ENCODE assay signal across 10 mouse cellular contexts in the genomic region with DNA sequence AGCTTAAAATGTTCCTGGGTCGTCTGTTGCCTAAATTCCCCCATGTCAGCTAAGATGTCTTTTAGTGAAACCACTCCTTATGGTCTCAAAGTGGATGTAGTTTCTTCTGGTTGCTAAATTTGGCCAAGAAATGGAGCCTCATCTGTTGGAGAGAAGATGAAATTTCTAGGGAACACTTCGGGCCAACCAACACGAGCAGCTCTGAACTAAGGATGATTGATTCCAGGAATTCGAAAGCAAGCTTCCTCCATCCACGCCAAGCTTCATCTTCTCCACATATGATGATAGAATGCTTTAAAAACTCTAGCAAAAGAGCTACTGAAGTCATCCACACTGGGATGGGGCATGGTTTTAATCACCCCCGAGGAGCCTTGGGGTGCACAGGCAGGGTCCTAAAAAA.
DNase-seq lines count a peak whose midpoint lies in the region; ATAC-seq and TF ChIP-seq lines count a peak whose summit lies in the region.
"Had no signal": no experiment of that assay in that cellular context is flagged by ENCODE, and none has a peak within 500 bp of the region (broad histone marks: within the 10 kb centered on the region; RNA-seq: fewer than 3 reads in every experiment).

No protein-coding gene starts in this region.

- 83% methylated on average over 6 of the region's 6 CpGs for WGBS in forebrain, postnatal 0 days
- 91% methylated on average over 6 of the region's 6 CpGs for WGBS in forebrain, embryonic 13.5 days

- H3K9me3 ChIP-seq in forebrain, postnatal 0 days (ENCODE audit: low read length): no peaks in the 10 kb centered on the region
- no peaks in the 10 kb centered on the region for H3K9me3 ChIP-seq in forebrain, embryonic 13.5 days (replicated peaks)
- H3K9me3 ChIP-seq: intestine, embryonic 15.5 days had no signal

- peak; percentile 18 for DNase-seq in forebrain, postnatal 0 days
- peak; percentile 5 for DNase-seq in heart, postnatal 10 days
- no peak for DNase-seq in heart, adult 8-10 months (ENCODE audit: low spot score)
- DNase-seq in brain, embryonic 18.5 days (ENCODE audit: low read depth, low spot score): peak; percentile 12
- DNase-seq in skeletal muscle tissue, adult 2 months (ENCODE audit: low read depth, low spot score): peak; percentile 11
- DNase-seq in kidney, postnatal 4 days: no peak

- TF ChIP-seq CTCF in forebrain, postnatal 0 days (IDR thresholded peaks at IDR 0.05; ENCODE audit: low read depth): no peak

- H3K4me3 ChIP-seq in forebrain, postnatal 0 days (ENCODE audit: low read depth, low read length): no peak overlapping the region
- H3K4me3 ChIP-seq in forebrain, embryonic 13.5 days: no peak overlapping the region
- H3K4me3 ChIP-seq: intestine, embryonic 15.5 days had no signal

- H3K4me2 ChIP-seq in forebrain, postnatal 0 days (ENCODE audit: low read depth): no peak overlapping the region
- no peak overlapping the region for H3K4me2 ChIP-seq in forebrain, embryonic 13.5 days
- H3K4me2 ChIP-seq: heart, embryonic 11.5 days; hindbrain, embryonic 14.5 days; intestine, embryonic 15.5 days had no signal

- ATAC-seq in forebrain, postnatal 0 days: no peak; the same call in 1 of the 2 replicates
- ATAC-seq in forebrain, embryonic 13.5 days: no peak

- H3K27ac ChIP-seq in forebrain, postnatal 0 days (ENCODE audit: low read depth, low read length): no peak overlapping the region
- no peak overlapping the region for H3K27ac ChIP-seq in forebrain, embryonic 13.5 days
- H3K27ac ChIP-seq: hindbrain, embryonic 14.5 days; intestine, embryonic 15.5 days had no signal

- no peaks in the 10 kb centered on the region for H3K4me1 ChIP-seq in forebrain, postnatal 0 days (ENCODE audit: insufficient read depth)
- H3K4me1 ChIP-seq in forebrain, embryonic 13.5 days: no peaks in the 10 kb centered on the region
- H3K4me1 ChIP-seq: intestine, embryonic 15.5 days had no signal

- H3K36me3 ChIP-seq in forebrain, postnatal 0 days (ENCODE audit: insufficient read depth): no peaks in the 10 kb centered on the region
- H3K36me3 ChIP-seq in forebrain, embryonic 13.5 days (ENCODE audit: poor library complexity, severe bottlenecking): no peaks in the 10 kb centered on the region
- H3K36me3 ChIP-seq: intestine, embryonic 15.5 days had no signal

- no peaks in the 10 kb centered on the region for H3K27me3 ChIP-seq in forebrain, postnatal 0 days (ENCODE audit: insufficient read depth, low read length)
- no peaks in the 10 kb centered on the region for H3K27me3 ChIP-seq in forebrain, embryonic 13.5 days
- H3K27me3 ChIP-seq: intestine, embryonic 15.5 days had no signal

- H3K9ac ChIP-seq in forebrain, postnatal 0 days: no peak overlapping the region
- no peak overlapping the region for H3K9ac ChIP-seq in forebrain, embryonic 13.5 days
- H3K9ac ChIP-seq: hindbrain, embryonic 14.5 days; intestine, embryonic 15.5 days had no signal

- intact Hi-C loops in heart, postnatal 10 days (cut with DNase I): no loop called here

Comparison
In these comparisons a context has a peak if more than half of its experiments do, and no peak if none do; other contexts are left out.
1. DNase-seq: peak in forebrain, postnatal 0 days (single experiment), heart, postnatal 10 days (2 of 2), brain, embryonic 18.5 days (single experiment) and skeletal muscle tissue, adult 2 months (single experiment); none in heart, adult 8-10 months (single experiment) and kidney, postnatal 4 days (0 of 2).